In genomic region chr17:50066822-50067713, GRCm38 (mm10) we compare ENCODE assay signal across 1 mouse cellular context.
TF ChIP-seq lines count a peak whose summit lies in the region.

No protein-coding gene starts in this region.

TF ChIP-seq in CH12.LX, 34 proteins besides CTCF, POLR2A, EP300 and RAD21 (continued from another document):
- no peak for TF ChIP-seq ZKSCAN1 (IDR thresholded peaks at IDR 0.05; ENCODE audit: borderline replicate concordance, low read depth, low read length)
- no peak for TF ChIP-seq TBP (conservative IDR thresholded peaks at IDR 0.05; ENCODE audit: low read depth, low read length)
- peak; percentile 76 for TF ChIP-seq ZNF384 (IDR thresholded peaks at IDR 0.05; ENCODE audit: low read depth, low read length)
- no peak for TF ChIP-seq JUND (conservative IDR thresholded peaks at IDR 0.05; ENCODE audit: low read depth, low read length)
- TF ChIP-seq KAT2A (IDR thresholded peaks at IDR 0.05; ENCODE audit: insufficient replicate concordance, low read length), result 0 out of 2 replicates have a peak, but pooled peaks have one; percentile 55
- no peak for TF ChIP-seq MYC (IDR thresholded peaks at IDR 0.05; ENCODE audit: low read depth, low read length)
- peak; percentile 20 for TF ChIP-seq POLR2AphosphoS2 (IDR thresholded peaks at IDR 0.05; ENCODE audit: low read depth, low read length)
- TF ChIP-seq ZC3H11A (IDR thresholded peaks at IDR 0.05; ENCODE audit: low read depth, low read length), result no peak
- TF ChIP-seq HCFC1 (IDR thresholded peaks at IDR 0.05; ENCODE audit: low read depth, low read length), result no peak
- TF ChIP-seq MAZ (IDR thresholded peaks at IDR 0.05; ENCODE audit: low read depth, low read length), result 0 out of 2 replicates have a peak, but pooled peaks have one; percentile 21
- no peak for TF ChIP-seq USF2 (conservative IDR thresholded peaks at IDR 0.05; ENCODE audit: low read depth, low read length)
- peak; percentile 58; the same call in 1 of the 2 replicates for TF ChIP-seq CHD2 (IDR thresholded peaks at IDR 0.05; ENCODE audit: low read length)
- TF ChIP-seq NRF1 (IDR thresholded peaks at IDR 0.05; ENCODE audit: low read depth, low read length), result no peak
- TF ChIP-seq ETS1 (conservative IDR thresholded peaks at IDR 0.05; ENCODE audit: low read depth, low read length), result no peak; the same call in none of the 2 replicates
- TF ChIP-seq TCF12 (IDR thresholded peaks at IDR 0.05; ENCODE audit: low read depth, low read length), result no peak; the same call in 1 of the 2 replicates
- 0 out of 2 replicates have a peak, but pooled peaks have one; percentile 13 for TF ChIP-seq IRF4 (IDR thresholded peaks at IDR 0.05; ENCODE audit: low read depth, low read length)
- TF ChIP-seq JUN (IDR thresholded peaks at IDR 0.05; ENCODE audit: insufficient read depth, low read depth, low read length), result no peak
- no peak for TF ChIP-seq MEF2A (IDR thresholded peaks at IDR 0.05; ENCODE audit: borderline replicate concordance, low read depth, low read length)
